In genomic region chr6:140300470-140301145, GRCm38 (mm10) we compare ENCODE assay signal across 8 mouse cellular contexts.
DNase-seq lines count a peak whose midpoint lies in the region; ATAC-seq and TF ChIP-seq lines count a peak whose summit lies in the region.

No protein-coding gene starts in this region.

- H3K9me3 ChIP-seq in stomach, postnatal 0 days (ENCODE audit: control insufficient read depth, low read length): no peaks in the 10 kb centered on the region

- no peaks in the 10 kb centered on the region for H3K79me2 ChIP-seq in heart, adult 2 months (replicated peaks; ENCODE audit: control insufficient read depth, insufficient read depth, low read length)

- H3K36me3 ChIP-seq in heart, adult 2 months (ENCODE audit: control insufficient read depth, insufficient read depth, low read length): no peaks in the 10 kb centered on the region
- no peaks in the 10 kb centered on the region for H3K36me3 ChIP-seq in stomach, postnatal 0 days (ENCODE audit: control insufficient read depth, insufficient read depth, low read length)

- H3K4me1 ChIP-seq in heart, adult 2 months (ENCODE audit: control insufficient read depth, insufficient read depth, low read length): no peaks in the 10 kb centered on the region; the same call in 1 of the 2 replicates
- H3K4me1 ChIP-seq in stomach, postnatal 0 days (replicated peaks; ENCODE audit: control insufficient read depth, insufficient read depth): no peaks in the 10 kb centered on the region

- intact Hi-C loops in heart, adult 2 months (cut with DNase I): no loop called here

- no peaks in the 10 kb centered on the region for H3K27me3 ChIP-seq in heart, adult 2 months (ENCODE audit: control insufficient read depth, insufficient read depth, low read length)
- H3K27me3 ChIP-seq in stomach, postnatal 0 days (ENCODE audit: control insufficient read depth, insufficient read depth, low read length): no peaks in the 10 kb centered on the region

- ATAC-seq in stomach, postnatal 0 days (ENCODE audit: low FRiP score, low TSS enrichment): no peak

- TF ChIP-seq EP300 in heart, adult 2 months (IDR thresholded peaks at IDR 0.05; ENCODE audit: insufficient read depth, low read depth, low read length): no peak
- TF ChIP-seq EP300 in stomach, postnatal 0 days (optimal IDR thresholded peaks at IDR 0.05): no peak

- H3K9ac ChIP-seq in heart, adult 2 months (ENCODE audit: low read depth, low read length): no peak overlapping the region
- no peak overlapping the region for H3K9ac ChIP-seq in stomach, postnatal 0 days (ENCODE audit: low read length)

- WGBS in heart, adult 2 months: 23% methylated on average over 7 of the region's 7 CpGs
- 30% methylated on average over 7 of the region's 7 CpGs for WGBS in stomach, postnatal 0 days

- TF ChIP-seq POLR2A in heart, adult 2 months (IDR thresholded peaks at IDR 0.05; ENCODE audit: insufficient read depth, low read depth, low read length): no peak

- no peak overlapping the region for H3K4me2 ChIP-seq in stomach, postnatal 0 days (replicated peaks; ENCODE audit: low read depth)

- H3K27ac ChIP-seq in heart, adult 2 months: no peak overlapping the region
- no peak overlapping the region for H3K27ac ChIP-seq in stomach, postnatal 0 days (replicated peaks)

- TF ChIP-seq CTCF in heart, adult 2 months (IDR thresholded peaks at IDR 0.05): no peak
- TF ChIP-seq CTCF in stomach, postnatal 0 days (IDR thresholded peaks at IDR 0.05; ENCODE audit: low read depth): no peak

- H3K4me3 ChIP-seq in heart, adult 2 months: no peak overlapping the region
- no peak overlapping the region for H3K4me3 ChIP-seq in stomach, postnatal 0 days (ENCODE audit: low read depth, low read length)

- peak; percentile 47 to 52 for DNase-seq in cerebellum, postnatal 14 days
- DNase-seq in cerebellum, adult 8-10 months: no peak
- peak; percentile 42 for DNase-seq in Muller cell, postnatal 12 days (ENCODE audit: inconsistent ontology term)
- peak; percentile 63 to 68 for DNase-seq in heart, adult 2 months
- peak; percentile 87 for DNase-seq in kidney, adult 11 months
- DNase-seq in lung, adult 18-20 months: peak; percentile 54 to 63
- peak; percentile 48 for DNase-seq in stomach, postnatal 0 days (ENCODE audit: low spot score)
- DNase-seq in cerebellum, adult 11 months: no peak

Comparison
In these comparisons a context has a peak if more than half of its experiments do, and no peak if none do; other contexts are left out.
1. DNase-seq: peak in cerebellum, postnatal 14 days (2 of 2), Muller cell, postnatal 12 days (single experiment), heart, adult 2 months (2 of 2), kidney, adult 11 months (single experiment), lung, adult 18-20 months (2 of 2) and stomach, postnatal 0 days (single experiment); none in cerebellum, adult 8-10 months (single experiment) and cerebellum, adult 11 months (single experiment).